Mouse (Mus musculus) heart, adult 2 months (tissue): Measurements from ENCODE around the gene Csnk2a2. TPM values are rescaled to one million over a fixed set of nuclear protein-coding genes. Genes with fewer than 3 reads are reported as not detected.
A peak's percentile ranks its signal among the peaks of the same experiment; 100 is the strongest.

Experiments used
- DNase-seq, 2 experiments: peaks; one replicate each; pipeline ENCODE4 v3.0.0; 2021
- H3K27ac ChIP-seq: fragments of 200-600 bp; 2 replicates; pipeline ENCODE4 v1.8.1; 2022
- H3K27me3 ChIP-seq: fragments of 200-500 bp; 2 replicates; pipeline ENCODE4 v1.6.1; 2012; ENCODE audit warnings: mild to moderate bottlenecking, low read length, inconsistent platforms, mixed read lengths; ENCODE audit not compliant: control insufficient read depth, insufficient read depth
- H3K36me3 ChIP-seq: fragments of 200-500 bp; 2 replicates; pipeline ENCODE4 v1.6.1; 2012; ENCODE audit warnings: low read length, inconsistent platforms; ENCODE audit not compliant: control insufficient read depth, insufficient read depth
- H3K4me1 ChIP-seq: fragments of 200-500 bp; 2 replicates; pipeline ENCODE4 v1.6.1; 2011; ENCODE audit warnings: low read length; ENCODE audit not compliant: control insufficient read depth, insufficient read depth
- H3K4me3 ChIP-seq: fragments of 200-600 bp; 2 replicates; pipeline ENCODE4 v1.8.1; 2022
- H3K79me2 ChIP-seq: fragments of 200-500 bp; replicated peaks from 2 replicates; pipeline ENCODE4 v1.6.1; 2012; ENCODE audit warnings: mild to moderate bottlenecking, inconsistent platforms, low read length, moderate library complexity, mixed read lengths; ENCODE audit not compliant: control insufficient read depth, insufficient read depth
- H3K9ac ChIP-seq: fragments of 200-500 bp; 2 replicates; pipeline ENCODE4 v1.6.1; 2012; ENCODE audit warnings: low read depth, mild to moderate bottlenecking, control low read depth, inconsistent platforms, low read length, mixed read lengths
- CTCF ChIP-seq: fragments of 200-600 bp; IDR thresholded peaks from 2 replicates; pipeline ENCODE4 v1.8.1; 2022; ENCODE audit warnings: antibody characterized with exemption, mild to moderate bottlenecking, moderate library complexity
- EP300 ChIP-seq: fragments of 200-500 bp; IDR thresholded peaks from 2 replicates; pipeline ENCODE4 v1.6.1; 2011; ENCODE audit warnings: low read depth, low read length, control low read depth; ENCODE audit not compliant: insufficient read depth
- POLR2A ChIP-seq: fragments of 200-500 bp; IDR thresholded peaks from 2 replicates; pipeline ENCODE4 v1.6.1; 2011; ENCODE audit warnings: mild to moderate bottlenecking, low read depth, low read length, control low read depth; ENCODE audit not compliant: insufficient read depth
- WGBS: fragments of 180-500 bp; shearing (Covaris S2); methylation state at CpG from one replicate; pipeline ENCODE4 v1.1.7; 2018; 5-methylcytosine and 5-hydroxymethylcytosine counted together
- intact Hi-C: fragments of 180-260 bp; cut with DNase I; formaldehyde crosslinking; loops from one replicate; pipeline ENCODE4 v1.15.1; 2025
- polyA plus RNA-seq: library from polyadenylated mRNA; depleted of rRNA; stranded (reverse); fragments of >200 nt; gene quantifications from 2 replicates; pipeline ENCODE4 v1.2.3, GENCODE M21; 2012
- total RNA-seq, 2 experiments: library from RNA; stranded (reverse); gene quantifications; 2 replicates each; pipeline ENCODE4 v1.2.3; 2021

Gene Csnk2a2
- total and polyA plus RNA-seq, 3 experiments, result 11.0 to 31.0 (median 28.6) TPM

GRCm38 (mm10) chr8:95488698-95489332 lies 1.0 kb downstream of the Csnk2a2 start:
- peak; percentile 89 to 96 for DNase-seq
- Histone ChIP-seq H3K4me3 (peak overlapping the region; percentile 68), H3K27me3 (no peaks in the 10 kb centered on the region), H3K27ac (peak overlapping the region; percentile 73), H3K4me1 (peaks cover 5% of the 10 kb centered on the region), H3K9ac (peak overlapping the region; percentile 97), H3K36me3 (peaks cover 18% of the 10 kb centered on the region), H3K79me2 (peaks cover 4% of the 10 kb centered on the region)
- intact Hi-C loops, result loop anchor here (5.0 kb wide), 2 partner anchors 52 to 142 kb away; no protein-coding TSS in a partner anchor
- 3% methylated on average over 14 of the region's 42 CpGs for WGBS
- peak; percentile 96 for TF ChIP-seq CTCF
- no peak for TF ChIP-seq EP300
- no peak for TF ChIP-seq POLR2A

GRCm38 (mm10) chr8:95487800-95488697 lies 1.8 kb downstream of the Csnk2a2 start:
- TF ChIP-seq CTCF, result no peak
- no peak for TF ChIP-seq POLR2A
- no peak for TF ChIP-seq EP300
- intact Hi-C loops, result loop anchor here (5.0 kb wide), 2 partner anchors 51 to 141 kb away; no protein-coding TSS in a partner anchor
- Histone ChIP-seq H3K9ac (peak overlapping the region; percentile 97), H3K79me2 (peaks cover 4% of the 10 kb centered on the region), H3K4me3 (peak overlapping the region; percentile 68), H3K36me3 (peaks cover 18% of the 10 kb centered on the region), H3K27me3 (no peaks in the 10 kb centered on the region), H3K27ac (peak overlapping the region; percentile 73), H3K4me1 (peaks cover 5% of the 10 kb centered on the region)
- peak; percentile 7 to 25 for DNase-seq
- 2% methylated on average over 57 of the region's 95 CpGs for WGBS

GRCm38 (mm10) chr8:95470008-95470407 lies 19.8 kb downstream of the Csnk2a2 start:
- no peaks in the 10 kb centered on the region; the same call in 1 of the 2 replicates for H3K4me1 ChIP-seq
- H3K4me3 ChIP-seq, result no peak overlapping the region
- no peak overlapping the region for H3K9ac ChIP-seq
- H3K27me3 ChIP-seq, result no peaks in the 10 kb centered on the region
- H3K79me2 ChIP-seq, result 0 out of 2 replicates have a peak, but pooled peaks cover 1% of the 10 kb centered on the region
- intact Hi-C loops, result no loop called here
- TF ChIP-seq CTCF (no peak), POLR2A (no peak), EP300 (no peak)
- WGBS, result 99% methylated on average over 4 of the region's 4 CpGs
- DNase-seq, result no peak
- peaks cover 9% of the 10 kb centered on the region for H3K36me3 ChIP-seq
- H3K27ac ChIP-seq, result no peak overlapping the region

- intact Hi-C loops, result no loop called here
- 93% methylated on average over 3 of the region's 3 CpGs for WGBS
- peaks cover 9% of the 10 kb centered on the region for H3K36me3 ChIP-seq
Measured at GRCm38 (mm10) chr8:95468995-95469394, 20.8 kb downstream of the Csnk2a2 start.

GRCm38 (mm10) chr8:95466543-95466942 lies 23.3 kb downstream of the Csnk2a2 start:
- H3K27ac ChIP-seq, result no peak overlapping the region
- H3K79me2 ChIP-seq, result 0 out of 2 replicates have a peak, but pooled peaks cover 1% of the 10 kb centered on the region
- no peak for DNase-seq
- H3K36me3 ChIP-seq, result peaks cover 9% of the 10 kb centered on the region
- no peak overlapping the region for H3K4me3 ChIP-seq
- no peak overlapping the region for H3K9ac ChIP-seq
- no peak for TF ChIP-seq EP300
- no peak for TF ChIP-seq CTCF
- no peak for TF ChIP-seq POLR2A
- no peaks in the 10 kb centered on the region for H3K27me3 ChIP-seq
- no peaks in the 10 kb centered on the region; the same call in 1 of the 2 replicates for H3K4me1 ChIP-seq
- WGBS, result 66% methylated on average over 2 of the region's 2 CpGs
- intact Hi-C loops, result no loop called here

More at GRCm38 (mm10) chr8:95468995-95469394, 20.8 kb downstream of the Csnk2a2 start:
- no peaks in the 10 kb centered on the region; the same call in 1 of the 2 replicates for H3K4me1 ChIP-seq
- H3K4me3 ChIP-seq, result no peak overlapping the region
- TF ChIP-seq POLR2A (no peak), EP300 (no peak)
- DNase-seq, result no peak
- no peak overlapping the region for H3K27ac ChIP-seq
- 0 out of 2 replicates have a peak, but pooled peaks cover 1% of the 10 kb centered on the region for H3K79me2 ChIP-seq
- no peaks in the 10 kb centered on the region for H3K27me3 ChIP-seq
- no peak overlapping the region for H3K9ac ChIP-seq
